Mouse (Mus musculus): ENCODE measurements at regions not wholly inside any gene's neighbourhood (a gene's known extent, or its start where the extent isn't known, plus 50 kb on each side); places are given as distances from the start of the nearest gene placed in this dataset.

DNA sequence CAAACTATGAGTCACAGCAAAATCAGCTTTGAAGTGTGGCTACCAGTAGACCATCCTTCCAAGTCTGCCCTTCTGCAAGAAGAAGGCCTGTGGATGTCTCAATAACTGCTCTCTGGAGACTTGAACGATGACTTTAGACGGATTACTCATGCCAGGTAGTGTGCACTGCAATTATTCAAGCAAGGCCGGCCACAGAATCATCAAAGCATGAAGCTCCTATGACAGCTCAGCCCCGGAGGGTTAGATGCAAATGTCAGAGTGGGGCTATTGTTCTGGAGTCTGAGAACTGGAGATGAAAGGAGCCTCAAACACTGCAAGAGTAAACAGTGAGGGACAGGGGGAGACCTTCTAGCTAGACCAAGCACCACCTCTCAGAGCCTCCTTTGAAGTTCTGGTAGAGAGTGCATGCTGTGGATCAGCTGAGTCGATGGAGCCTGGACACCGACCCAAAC lies 173.8 kb upstream of the Dmrta1 start:
- DNase-seq (ENCODE audit: extremely low spot score) = peak; percentile 19

DNA sequence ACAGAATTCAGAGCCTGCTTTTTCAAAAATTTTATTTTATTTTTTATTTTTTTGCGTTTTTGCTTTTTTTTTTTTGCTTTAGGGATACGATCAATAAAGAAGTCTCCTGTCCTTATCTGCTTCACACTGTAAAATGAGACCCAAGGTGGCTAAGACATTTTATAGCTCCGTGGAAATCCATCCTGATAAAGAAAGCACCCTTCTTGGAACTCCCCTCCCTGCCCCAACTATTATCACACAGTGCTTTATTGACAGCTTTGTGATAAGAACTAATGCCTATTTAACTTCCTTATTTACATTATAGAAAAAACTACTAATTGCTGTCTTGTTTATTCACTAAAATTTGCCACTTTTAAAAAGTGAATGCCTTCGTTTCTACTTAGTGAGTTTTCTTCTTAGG lies 179.0 kb upstream of the Dmrta1 start:
- no peak for DNase-seq (ENCODE audit: extremely low spot score)

DNA sequence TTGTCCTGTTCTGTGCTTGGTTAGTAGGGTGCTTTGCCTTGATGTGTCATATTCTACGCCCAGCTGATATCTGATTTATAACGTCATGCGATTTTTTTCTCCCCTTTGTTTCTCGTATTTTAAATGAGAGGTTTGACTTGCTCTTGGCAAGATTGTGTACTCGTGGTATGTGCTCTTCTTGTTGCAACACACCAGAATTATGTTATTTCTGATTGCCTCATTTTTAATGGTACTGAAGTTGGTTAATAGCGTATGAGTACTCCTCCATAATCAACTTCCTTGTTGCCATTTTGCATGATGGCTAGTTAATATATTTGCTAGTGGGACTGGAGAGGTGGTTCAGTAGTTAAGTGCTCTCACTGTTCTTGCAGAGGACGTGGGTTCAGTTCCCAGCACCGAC lies 180.1 kb upstream of the Cdkn2b start:
- DNase-seq (ENCODE audit: extremely low spot score) = no peak

DNA sequence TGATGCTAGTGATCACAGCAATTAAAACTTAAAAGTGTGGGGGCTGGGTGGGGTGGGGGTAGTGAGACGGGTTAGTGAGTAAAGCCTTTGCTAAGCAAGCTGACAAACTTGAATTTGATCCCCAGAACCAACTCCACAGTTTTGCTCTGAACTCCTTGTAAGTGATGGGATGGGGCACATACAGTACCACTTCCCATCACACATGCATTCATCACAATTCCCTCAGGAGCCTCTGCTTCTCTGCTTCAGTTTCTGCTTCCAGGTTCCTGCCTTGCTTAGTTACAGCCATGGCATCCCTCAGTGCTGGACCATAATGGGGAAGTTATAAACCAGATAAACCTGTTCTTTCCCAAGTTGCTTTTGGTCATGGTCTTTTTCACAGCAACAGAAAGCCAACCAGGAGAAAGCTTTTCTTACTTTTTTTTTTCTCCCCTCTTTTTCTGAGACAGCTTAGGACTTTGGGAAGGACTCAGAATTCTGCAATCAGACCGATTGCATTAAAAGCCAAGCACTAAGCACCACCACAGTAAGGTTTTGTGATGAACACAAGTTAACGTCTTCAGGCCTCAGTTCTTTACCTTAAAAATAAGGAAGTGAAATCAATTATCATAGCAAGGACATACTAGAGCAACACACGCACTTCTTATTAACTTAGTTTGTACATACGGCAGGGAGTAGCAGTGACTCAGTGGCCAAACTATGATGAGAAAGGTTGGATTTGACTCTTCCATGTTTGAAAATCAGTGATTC lies 176.8 kb upstream of the Cdkn2b start:
- DNase-seq (ENCODE audit: extremely low spot score) = no peak

DNA sequence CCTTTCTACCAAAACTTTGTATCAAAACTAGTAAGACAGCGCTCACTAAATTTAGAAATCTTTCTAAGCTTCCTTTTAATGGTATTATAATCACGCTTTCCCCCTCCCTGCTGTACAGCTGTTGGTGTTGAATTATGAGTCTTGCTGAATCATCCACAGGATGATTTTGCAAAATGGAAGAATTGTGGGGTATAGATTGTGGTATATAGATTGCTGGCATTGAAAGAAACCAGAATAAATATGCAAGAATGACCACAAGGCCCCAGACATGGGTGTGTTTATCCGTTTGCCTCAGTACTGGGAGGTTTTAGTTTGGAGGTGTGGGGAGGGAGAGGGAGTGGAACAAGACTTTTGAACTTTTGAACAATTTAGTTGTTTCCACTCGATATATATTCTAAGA lies 176.1 kb upstream of the Cdkn2b start:
- no peak for DNase-seq (ENCODE audit: extremely low spot score)

DNA sequence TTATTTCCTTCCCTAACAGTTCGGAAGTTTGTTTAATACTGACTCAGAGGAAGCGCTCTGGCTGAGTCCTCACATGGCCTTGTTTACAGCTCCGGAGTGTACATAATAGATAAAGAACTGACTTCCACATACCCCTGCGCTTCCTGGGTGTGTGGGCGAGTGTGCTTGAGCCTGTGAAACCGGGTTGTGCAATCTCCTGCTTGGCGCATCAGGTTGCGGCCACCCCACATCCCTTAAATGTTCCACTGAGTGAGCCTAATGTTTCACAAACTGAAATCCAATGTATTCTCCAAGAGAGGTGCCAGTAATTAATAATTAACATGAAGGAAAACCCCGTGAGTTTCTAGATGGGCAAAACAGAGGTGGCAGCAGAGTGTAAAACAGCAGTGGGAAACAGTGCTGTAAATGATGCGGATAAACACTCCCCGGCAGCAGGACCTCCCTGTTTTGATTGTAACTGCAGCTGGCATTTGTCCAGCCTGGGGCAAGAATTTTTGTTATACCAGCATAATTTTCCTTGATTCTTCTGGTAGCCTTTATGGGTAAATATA lies 175.2 kb upstream of the Cdkn2b start:
- DNase-seq (ENCODE audit: extremely low spot score) = no peak

DNA sequence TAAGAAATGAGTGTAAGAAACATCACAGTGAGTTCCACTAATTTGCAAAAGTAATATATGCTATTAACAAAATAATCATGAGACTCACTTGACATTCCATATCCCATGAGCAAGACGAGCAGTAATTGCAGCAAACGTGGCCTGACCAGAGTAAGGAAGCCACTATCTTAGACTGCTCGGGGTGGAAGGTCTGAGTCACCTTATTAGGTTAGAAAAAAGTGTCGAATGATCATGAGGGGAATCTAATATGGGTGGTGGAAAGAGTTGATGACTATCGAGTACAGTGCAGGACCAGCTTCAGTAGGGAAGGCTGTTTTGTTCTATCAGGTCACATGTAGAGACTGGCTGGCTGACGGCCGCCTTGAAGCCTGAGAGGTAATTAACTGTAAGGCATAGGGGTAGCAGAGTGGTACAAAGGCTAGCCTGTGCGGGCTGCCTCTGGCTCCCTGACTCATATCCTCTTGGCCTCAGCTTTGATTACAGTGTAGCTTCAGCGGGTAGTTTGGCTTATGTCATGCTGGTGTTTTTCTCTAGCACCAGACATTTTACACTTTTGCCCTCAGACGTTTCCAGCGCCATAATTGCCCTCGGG lies 167.9 kb upstream of the Cdkn2b start:
- no peak for DNase-seq (ENCODE audit: extremely low spot score)

DNA sequence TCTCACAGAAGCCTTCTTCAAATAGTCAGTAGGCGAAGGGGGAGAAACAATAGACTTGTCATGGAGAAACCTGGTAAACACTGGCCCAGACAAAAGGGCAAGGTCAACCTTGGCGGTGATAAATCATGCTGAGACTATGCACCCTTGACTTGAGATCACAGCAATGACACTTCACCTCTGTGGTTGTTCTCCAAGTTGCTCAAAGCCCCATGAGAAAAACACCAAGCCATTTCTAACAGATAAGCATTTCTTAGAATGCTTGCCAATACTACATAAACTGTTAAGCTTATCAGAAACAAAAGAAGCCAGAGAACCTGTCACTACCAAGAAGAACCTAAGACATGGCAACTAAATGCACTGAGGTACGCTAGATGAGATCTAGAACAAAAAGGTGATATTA lies 165.0 kb upstream of the Cdkn2b start:
- DNase-seq (ENCODE audit: extremely low spot score) = peak; percentile 49

DNA sequence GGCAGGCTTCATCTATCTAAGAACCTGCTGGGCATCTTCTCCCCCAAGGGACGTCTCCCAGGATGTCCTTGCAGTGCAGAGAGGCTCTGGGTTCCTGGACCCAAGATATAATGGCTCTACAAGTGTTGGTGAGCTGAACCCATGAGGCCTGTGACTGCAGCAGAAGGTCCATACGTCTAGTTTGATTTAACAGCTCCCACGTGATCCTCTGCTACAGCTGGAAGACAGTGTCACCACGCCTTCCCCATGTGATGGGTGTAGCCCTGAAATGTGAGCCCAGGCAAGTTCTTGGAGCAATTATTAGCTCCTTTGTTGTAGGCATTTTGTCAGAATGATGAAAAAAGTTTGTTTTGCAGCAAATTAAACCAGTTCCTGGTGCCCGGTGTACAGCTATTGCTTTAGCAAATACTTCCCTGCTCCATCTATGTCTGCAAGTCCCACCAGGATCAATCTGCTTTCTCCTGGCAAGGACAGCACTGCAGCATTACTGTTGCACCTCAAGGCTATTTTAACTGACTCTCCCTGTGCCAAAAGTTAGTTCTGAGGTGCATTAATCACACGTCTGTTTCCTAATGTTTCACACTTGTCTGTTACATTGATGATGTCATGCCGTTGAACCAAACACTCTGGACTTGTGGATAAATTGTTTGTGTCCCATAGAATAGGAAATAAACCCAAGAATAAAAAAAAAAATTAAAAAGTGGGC lies 164.2 kb upstream of the Cdkn2b start:
- DNase-seq (ENCODE audit: extremely low spot score) = no peak

DNA sequence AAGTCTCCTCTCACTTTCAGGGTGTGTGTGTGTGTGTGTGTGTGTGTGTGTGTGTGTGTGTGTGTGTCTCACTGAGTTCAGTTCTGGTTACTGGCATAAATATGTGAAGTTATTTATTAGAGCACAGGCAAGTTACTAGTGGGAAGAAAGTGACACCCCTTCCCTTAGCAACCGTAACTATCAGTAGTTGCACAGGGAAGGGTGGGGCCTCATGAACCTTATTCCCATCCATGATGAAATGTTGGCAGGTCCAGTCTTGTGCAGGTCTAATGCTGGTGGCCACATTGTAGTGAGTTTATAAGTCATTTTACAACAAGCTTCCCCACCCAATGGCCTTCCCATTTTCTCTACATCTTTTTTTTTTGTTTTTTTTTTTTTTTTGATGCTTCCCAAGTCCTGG lies 160.6 kb upstream of the Cdkn2b start:
- no peak for DNase-seq (ENCODE audit: extremely low spot score)

DNA sequence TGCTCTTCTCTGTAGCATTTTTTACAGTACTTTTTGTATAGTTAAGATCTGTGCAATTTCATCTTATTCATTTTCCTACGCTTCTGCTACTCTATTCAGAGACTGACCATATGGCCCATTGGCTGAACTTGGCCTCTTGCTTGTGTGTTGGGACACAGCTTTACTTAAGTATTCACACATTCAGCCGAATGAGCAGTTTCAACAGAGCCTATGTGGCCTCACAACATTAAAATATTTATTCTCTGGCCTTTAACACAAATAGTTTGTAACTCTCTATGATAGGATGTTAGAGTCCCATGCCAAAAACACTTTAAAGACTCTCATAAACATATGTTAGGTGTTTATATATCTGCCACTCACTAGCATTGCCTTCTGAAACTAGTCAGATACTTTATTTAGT lies 159.9 kb upstream of the Cdkn2b start:
- no peak for DNase-seq (ENCODE audit: extremely low spot score)

DNA sequence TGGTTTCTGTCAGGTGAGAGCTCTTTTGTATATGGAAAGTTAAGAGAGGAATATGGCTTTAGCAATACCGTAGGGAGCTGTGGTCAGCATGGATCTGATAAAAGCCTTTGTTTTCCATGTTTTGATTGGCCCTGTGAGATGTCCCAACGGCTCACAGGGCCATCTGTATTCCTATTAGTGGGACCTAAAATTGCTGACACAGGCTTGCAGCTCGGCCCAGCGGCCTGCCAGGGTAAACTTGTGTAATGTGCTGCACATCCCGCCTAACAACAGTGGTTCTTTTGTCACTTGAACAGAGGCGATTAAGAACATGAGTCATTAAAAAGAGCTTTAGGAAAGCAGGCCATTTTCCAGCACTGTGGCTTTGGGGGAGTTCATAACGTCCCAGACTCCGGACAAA lies 159.0 kb upstream of the Cdkn2b start:
- DNase-seq (ENCODE audit: extremely low spot score) = peak; percentile 37

DNA sequence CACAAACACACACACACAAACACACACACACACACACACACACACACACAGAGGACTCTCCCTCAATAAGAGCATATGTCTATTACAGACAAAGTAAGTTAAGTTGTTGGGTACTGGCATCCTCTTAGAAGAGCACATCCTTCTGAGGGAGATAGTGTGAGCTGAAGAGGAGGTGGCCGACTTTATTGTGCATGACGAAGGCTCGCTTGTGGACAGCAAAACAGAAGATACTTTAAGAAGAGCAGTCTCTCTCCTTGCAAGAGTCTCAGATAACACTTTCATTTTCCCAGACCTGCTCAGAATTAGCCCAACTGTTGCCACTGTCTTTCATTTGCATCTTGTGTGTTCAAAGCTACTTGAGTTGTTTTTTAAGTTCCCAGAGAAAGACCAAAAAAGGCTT lies 158.6 kb upstream of the Cdkn2b start:
- no peak for DNase-seq (ENCODE audit: extremely low spot score)

DNA sequence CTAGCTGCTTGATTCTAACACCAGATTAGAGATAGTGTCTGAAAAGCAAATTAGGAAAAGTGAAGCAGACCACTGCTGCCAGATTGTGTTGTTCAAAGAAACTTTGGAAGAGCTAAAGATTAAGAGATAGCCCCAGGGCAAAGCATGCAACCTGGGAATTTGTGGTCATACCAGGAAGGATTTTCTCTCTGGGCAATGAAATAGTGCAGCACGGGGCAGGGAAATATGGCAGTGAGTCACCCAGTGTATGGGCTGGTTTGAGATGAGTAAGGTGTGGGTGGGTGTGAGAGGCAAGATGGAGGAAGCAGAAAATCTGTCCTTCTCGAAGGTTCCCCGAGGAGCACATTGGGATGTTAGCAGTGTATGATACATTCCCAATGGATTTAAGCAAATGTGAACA lies 155.9 kb upstream of the Cdkn2b start:
- DNase-seq (ENCODE audit: extremely low spot score) = no peak

DNA sequence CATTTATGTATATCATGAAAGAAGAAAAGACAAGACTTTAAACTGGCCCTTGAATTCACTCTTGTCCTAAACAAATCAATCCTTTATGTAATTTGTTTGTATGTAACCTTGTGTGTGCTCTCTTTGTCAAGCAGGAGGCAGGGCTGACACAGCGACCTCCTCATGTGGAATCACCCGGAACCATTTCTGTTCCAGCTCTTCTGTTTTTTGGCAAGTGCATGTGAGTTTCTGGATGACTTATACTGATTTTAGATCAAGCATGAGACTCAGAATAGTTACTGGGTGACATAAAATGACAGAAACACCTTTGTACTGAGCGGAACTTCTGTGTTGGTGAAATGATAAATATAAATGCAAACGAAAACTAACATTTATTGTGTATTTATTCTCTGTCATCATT lies 152.3 kb upstream of the Cdkn2b start:
- DNase-seq (ENCODE audit: extremely low spot score) = no peak

DNA sequence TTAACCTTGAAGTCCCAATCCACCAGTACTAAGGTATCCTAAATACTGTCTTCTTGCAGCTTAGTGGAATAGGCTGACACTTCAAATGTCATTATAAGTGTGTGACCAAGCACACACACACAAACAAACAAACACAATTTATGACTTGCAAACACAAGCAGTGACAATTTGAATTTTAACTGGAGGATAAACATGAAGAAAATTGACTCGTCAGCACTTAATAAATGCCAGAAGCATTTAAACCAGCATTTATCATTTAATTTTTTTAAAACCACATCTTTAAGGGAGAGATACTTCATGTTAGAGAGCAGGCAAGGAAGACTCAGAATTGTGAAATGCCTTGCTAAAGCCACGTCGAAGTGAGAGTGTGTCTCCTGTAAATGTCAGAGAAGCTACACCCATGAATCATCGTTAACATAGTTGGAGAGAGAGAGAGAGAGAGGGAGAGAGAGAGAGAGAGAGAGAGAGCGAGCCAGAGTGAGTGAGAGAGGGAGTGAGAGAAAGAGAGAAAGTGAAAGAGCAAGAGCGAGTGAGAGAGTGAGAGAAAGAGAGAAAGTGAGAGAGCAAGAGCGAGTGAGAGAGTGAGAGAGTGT lies 149.4 kb upstream of the Cdkn2b start:
- no peak for DNase-seq (ENCODE audit: extremely low spot score)

DNA sequence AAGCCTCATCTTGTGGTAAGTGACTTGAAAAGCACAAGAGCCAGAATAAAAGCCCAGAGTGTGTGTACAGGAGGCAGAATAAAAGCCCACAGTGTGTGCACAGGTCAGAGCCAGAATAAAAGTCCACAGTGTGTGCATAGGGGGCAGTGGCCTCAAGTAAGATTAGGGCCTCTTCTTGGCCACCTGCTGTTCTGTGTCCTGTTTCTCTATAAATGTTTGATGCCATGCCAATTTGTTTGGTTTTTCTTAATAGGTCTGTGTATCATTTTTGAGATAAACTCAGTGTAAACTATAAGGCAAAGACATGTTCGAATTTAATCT lies 148.5 kb upstream of the Cdkn2b start:
- DNase-seq (ENCODE audit: extremely low spot score) = no peak

DNA sequence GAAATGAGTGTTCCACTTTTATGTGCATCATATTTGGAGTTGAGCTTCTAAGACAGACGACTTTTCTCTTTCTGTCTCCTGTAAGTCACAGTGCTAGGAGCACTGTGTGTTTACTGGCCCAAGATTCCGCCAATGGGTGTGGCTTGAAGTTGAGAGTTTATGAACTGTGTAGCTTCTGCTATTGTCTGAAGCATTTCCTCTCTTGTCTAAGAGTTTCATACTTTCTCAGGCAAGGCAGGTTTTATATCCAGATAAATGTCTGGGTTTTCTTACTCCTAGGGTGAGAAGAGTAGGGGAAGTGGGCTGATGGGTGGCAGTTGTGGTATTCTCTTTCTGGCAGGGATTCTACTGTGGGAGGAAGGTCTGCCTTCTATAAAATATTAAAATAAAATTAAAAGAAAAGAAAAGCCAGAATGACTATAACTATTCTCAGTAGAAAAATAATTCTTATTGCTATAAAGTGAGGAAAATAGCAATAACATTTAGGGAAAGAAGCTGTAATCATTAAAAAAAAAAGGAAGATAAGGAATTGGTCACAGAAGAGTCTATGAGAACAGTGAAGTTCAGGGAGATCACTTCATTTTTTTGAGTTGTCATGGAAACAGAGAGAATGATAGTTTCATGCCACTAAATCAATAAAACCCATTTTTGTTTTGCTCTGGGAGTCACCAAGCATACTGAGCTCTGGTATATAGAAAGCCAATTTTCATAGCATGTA lies 147.9 kb upstream of the Cdkn2b start:
- no peak for DNase-seq (ENCODE audit: extremely low spot score)

DNA sequence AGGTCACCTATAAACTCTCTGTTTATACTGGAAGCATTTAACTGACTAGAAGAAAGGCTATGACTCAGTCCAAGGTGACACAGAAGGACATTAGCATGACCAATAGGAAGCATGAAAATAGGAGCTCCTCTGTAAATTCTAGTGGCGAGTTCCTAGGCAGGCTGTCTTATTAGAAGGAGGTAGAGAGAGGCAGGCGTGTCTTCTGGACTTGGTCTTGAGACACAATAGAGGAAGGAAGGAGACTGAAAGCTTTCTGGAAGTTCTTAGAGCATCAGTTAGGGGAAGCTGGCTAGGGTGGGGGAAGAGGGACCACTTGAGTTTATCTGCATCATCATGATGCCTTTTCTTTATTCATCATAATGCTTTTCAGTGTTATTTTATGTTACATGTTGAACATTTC lies 147.0 kb upstream of the Cdkn2b start:
- no peak for DNase-seq (ENCODE audit: extremely low spot score)

DNA sequence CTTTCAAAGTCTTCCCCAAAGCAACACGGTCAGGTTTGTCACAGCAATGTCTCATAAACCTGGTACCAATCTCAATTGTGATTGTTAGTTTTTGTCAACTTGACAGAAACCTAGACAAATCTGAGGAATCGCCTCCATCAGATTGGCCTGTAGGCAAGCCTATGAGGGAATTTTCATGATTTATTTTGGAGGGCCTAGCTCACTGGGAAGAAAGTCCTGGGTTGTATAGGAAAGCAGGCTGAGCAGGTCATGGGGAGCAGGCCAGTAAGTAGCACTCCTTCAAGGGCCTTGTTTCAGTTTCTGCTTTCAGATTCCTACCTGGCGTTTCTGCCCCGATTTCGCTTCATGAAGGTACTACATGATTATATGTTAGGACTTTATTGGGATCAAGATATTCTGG lies 144.1 kb upstream of the Cdkn2b start:
- no peak for DNase-seq (ENCODE audit: extremely low spot score)

DNA sequence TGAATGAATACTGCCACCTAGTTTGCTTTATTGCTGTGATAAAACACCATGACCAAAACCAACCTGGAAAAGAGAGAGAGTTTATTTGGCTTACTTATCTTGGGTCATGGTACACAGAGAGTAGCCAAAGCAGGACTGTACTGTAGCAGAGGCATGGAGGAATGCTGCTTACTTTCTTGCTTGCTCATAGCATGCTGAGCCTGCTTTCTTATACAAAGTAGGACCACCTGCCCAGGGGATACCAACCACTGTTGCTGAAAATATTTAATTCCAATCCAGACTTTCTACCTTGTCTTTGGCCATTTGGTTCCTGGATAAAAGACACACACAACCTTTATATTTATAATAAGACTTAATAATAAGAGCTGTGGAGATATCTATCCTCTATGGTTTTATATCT lies 142.2 kb upstream of the Cdkn2b start:
- DNase-seq (ENCODE audit: extremely low spot score) = no peak

DNA sequence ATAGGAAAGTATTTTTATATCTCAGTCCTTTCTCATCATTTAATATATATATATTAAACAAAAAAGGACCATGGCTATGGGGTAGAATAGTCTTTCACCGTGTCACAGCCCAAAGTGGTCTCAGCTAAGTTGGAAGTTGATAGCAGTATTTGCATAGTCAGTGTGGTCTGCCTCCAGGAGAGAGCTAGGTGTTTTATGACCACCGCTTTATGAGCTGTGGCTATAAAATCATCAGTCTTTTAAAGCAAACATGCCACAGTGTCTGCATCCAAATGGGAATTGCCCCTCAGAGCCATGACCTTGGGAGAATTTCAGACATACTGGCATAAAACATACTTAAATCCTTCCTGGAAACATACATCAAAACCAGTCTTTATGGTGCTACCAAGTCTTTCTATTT lies 140.9 kb upstream of the Cdkn2b start:
- no peak for DNase-seq (ENCODE audit: extremely low spot score)
